Mouse (Mus musculus) forebrain, embryonic 14.5 days (tissue): ENCODE measurements at regions not wholly inside any gene's neighbourhood (a gene's known extent, or its start where the extent isn't known, plus 50 kb on each side); places are given as distances from the start of the nearest gene placed in this dataset.

ENCODE experiments used
- ATAC-seq: fragments of 200-750 bp; cut with Nextera tagmentation; 2 replicates; pipeline ENCODE4 v1.8.0; 2017; ENCODE audit warnings: mild to moderate bottlenecking, moderate library complexity
- DNase-seq: peaks from one replicate; pipeline ENCODE4 v3.0.0-alpha.2; 2015; ENCODE audit warnings: low spot score
- H3K27ac ChIP-seq: fragments of 300-500 bp; sonication (generic); 2 replicates; pipeline ENCODE4 v1.5.1; 2014; ENCODE audit warnings: low read depth, mild to moderate bottlenecking, control low read depth, low read length, moderate library complexity
- H3K27me3 ChIP-seq: fragments of 300-500 bp; sonication (generic); replicated peaks from 2 replicates; pipeline ENCODE4 v1.6.1; 2014; ENCODE audit warnings: low read length, control low read depth, mixed read lengths; ENCODE audit not compliant: control insufficient read depth, insufficient read depth
- H3K36me3 ChIP-seq: fragments of 300-500 bp; sonication (generic); 2 replicates; pipeline ENCODE4 v1.6.1; 2014; ENCODE audit warnings: low read length, control low read depth; ENCODE audit not compliant: control insufficient read depth, insufficient read depth
- H3K4me1 ChIP-seq: fragments of 300-500 bp; sonication (generic); 2 replicates; pipeline ENCODE4 v1.6.1; 2014; ENCODE audit warnings: antibody characterized with exemption, low read length, control low read depth; ENCODE audit not compliant: control insufficient read depth, insufficient read depth
- H3K4me2 ChIP-seq: fragments of 300-500 bp; sonication (generic); 2 replicates; pipeline ENCODE4 v1.6.1; 2014; ENCODE audit warnings: mild to moderate bottlenecking, control low read depth, low read length
- H3K4me3 ChIP-seq: fragments of 300-500 bp; sonication (generic); 2 replicates; pipeline ENCODE4 v1.5.1; 2014; ENCODE audit warnings: low read depth, low read length, control low read depth
- H3K9ac ChIP-seq: fragments of 300-500 bp; sonication (generic); 2 replicates; pipeline ENCODE4 v1.6.1; 2014; ENCODE audit warnings: mild to moderate bottlenecking, low read length, control low read depth, moderate library complexity
- H3K9me3 ChIP-seq: fragments of 300-500 bp; sonication (generic); replicated peaks from 2 replicates; pipeline ENCODE4 v1.6.1; 2016; ENCODE audit warnings: low read length, control low read depth, mixed read lengths; ENCODE audit not compliant: control insufficient read depth
- WGBS: fragments of 180-500 bp; shearing (Covaris S2); extraction: QIAGEN DNeasy Blood & Tissue Kit; methylation state at CpG from one replicate; pipeline ENCODE4 v1.1.7; 2014; 5-methylcytosine and 5-hydroxymethylcytosine counted together

DNA sequence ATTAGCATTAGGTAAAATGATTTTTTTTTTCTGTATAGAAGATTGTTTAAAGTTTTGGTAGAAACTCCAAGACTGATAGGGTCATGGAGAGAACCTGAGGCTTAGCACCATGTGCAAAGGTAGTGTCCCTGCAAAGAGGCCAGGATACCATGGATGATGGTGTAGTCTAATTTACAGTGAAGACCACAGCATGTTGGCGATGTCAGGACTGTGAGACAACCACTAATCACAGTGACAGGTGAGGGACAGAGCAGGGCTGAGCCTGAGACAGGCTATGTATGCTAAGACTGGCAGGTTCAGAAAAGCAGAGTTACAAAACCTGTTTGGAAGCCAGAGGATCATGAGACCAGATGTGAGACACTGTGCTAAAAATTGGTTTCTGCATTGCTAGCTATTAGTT, 752.7 kb upstream of the Sel1l start:
- Histone ChIP-seq H3K27me3 (no peaks in the 10 kb centered on the region), H3K27ac (no peak overlapping the region), H3K4me3 (no peak overlapping the region), H3K4me2 (no peak overlapping the region), H3K4me1 (no peaks in the 10 kb centered on the region), H3K9ac (no peak overlapping the region), H3K36me3 (no peaks in the 10 kb centered on the region), H3K9me3 (no peaks in the 10 kb centered on the region)
- 88% methylated on average over 1 of the region's 1 CpGs for WGBS
- ATAC-seq = no peak
- no peak for DNase-seq

DNA sequence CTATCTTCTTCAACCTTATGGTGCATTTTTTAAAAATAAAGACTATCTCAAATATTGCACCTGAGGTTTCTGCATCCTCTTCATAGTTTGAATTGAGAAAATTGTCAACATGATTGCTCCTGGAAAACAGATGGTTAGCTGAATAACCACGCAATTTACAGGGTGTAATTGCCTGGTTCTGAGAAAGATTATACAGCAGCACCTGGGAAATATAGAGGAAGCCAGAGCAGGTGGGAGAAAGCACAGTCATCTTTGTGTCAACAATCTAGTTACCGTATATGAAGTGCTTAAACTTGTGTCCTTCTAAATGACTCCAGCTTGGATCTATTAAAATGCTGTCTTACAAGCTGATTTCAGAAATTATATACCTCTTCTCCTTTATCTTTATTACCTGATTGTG, 740.8 kb upstream of the Sel1l start:
- WGBS = 39% methylated on average over 2 of the region's 2 CpGs
- H3K4me2 ChIP-seq = no peak overlapping the region
- H3K4me1 ChIP-seq = peaks cover 2% of the 10 kb centered on the region; the same call in 1 of the 2 replicates
- H3K27me3 ChIP-seq = no peaks in the 10 kb centered on the region
- no peaks in the 10 kb centered on the region for H3K36me3 ChIP-seq
- no peak overlapping the region for H3K27ac ChIP-seq
- H3K4me3 ChIP-seq = no peak overlapping the region
- DNase-seq (peak; percentile 68), ATAC-seq (peak; percentile 92)
- no peak overlapping the region for H3K9ac ChIP-seq
- H3K9me3 ChIP-seq = no peaks in the 10 kb centered on the region

DNA sequence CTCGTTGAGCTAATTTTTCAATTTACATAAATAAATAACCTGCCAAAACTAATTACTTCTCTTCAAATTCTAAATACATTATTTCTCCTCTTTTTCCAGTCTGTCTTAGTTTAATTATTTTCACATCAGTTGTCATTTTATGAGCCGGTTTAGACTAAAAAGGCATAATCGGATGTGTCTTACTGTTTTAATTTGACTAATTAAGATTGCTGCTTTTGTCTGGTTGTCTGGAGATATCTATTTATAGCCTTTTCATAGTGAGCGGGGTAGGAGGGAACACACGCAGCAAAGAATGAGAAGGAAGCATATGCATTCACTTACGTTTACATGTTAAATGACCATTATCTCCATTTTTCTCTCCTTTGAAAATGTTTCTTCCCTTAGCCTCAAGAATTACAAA, 740.3 kb upstream of the Sel1l start:
- Histone ChIP-seq H3K4me3 (no peak overlapping the region), H3K36me3 (no peaks in the 10 kb centered on the region), H3K4me2 (no peak overlapping the region), H3K27ac (no peak overlapping the region), H3K27me3 (no peaks in the 10 kb centered on the region), H3K9me3 (no peaks in the 10 kb centered on the region), H3K9ac (no peak overlapping the region), H3K4me1 (peaks cover 2% of the 10 kb centered on the region; the same call in 1 of the 2 replicates)
- ATAC-seq (peak; percentile 99), DNase-seq (peak; percentile 87)
- 16% methylated on average over 6 of the region's 6 CpGs for WGBS

DNA sequence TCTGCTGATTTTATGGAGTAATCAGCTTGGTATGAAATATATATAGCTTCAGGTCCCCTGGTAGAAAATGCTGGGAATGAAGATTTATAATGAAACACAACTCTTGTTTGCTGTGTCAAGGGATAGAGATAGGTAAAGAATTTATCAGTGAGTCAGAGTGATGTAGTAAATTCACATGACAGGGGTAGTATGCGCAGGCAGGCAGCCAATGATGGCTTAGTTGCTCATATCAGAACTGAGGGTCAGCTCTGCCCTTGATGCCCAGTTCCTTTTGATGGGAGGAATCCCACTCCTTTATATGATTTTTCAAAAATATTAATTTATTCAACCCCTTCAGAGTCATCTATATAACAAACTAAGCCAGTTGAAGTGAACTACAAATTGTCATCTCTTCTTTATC, 729.6 kb upstream of the Sel1l start:
- Histone ChIP-seq H3K9me3 (no peaks in the 10 kb centered on the region), H3K9ac (no peak overlapping the region), H3K27ac (no peak overlapping the region), H3K27me3 (no peaks in the 10 kb centered on the region), H3K4me2 (no peak overlapping the region), H3K36me3 (no peaks in the 10 kb centered on the region), H3K4me1 (no peaks in the 10 kb centered on the region), H3K4me3 (no peak overlapping the region)
- no peak for DNase-seq
- 91% methylated on average over 1 of the region's 1 CpGs for WGBS
- no peak for ATAC-seq
